ENCODE assay signal across 18 mouse cellular contexts in the genomic region with DNA sequence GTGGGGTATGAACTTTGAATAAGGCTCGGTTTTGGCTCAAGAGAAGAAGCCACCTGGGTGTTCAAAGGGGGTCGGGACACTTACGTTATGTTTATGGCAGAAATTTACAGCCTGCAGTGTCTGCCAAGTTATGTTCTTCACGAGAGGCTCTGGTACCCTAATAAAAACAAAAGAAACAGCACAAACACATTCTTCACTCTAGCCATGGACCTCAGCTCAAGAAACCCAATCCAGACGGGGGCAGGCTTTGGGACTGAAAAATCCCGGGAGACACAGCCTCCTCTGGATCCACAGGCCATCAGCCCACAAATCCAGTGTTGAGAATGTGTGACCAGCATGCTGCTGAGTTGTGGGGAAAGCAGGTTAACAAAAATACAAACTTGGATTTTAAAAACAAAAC. TPM values are rescaled to one million over a fixed set of nuclear protein-coding genes. Genes with fewer than 3 reads are reported as not detected.
DNase-seq lines count a peak whose midpoint lies in the region; ATAC-seq and TF ChIP-seq lines count a peak whose summit lies in the region.
"Had no signal": no experiment of that assay in that cellular context is flagged by ENCODE, and none has a peak within 500 bp of the region (broad histone marks: within the 10 kb centered on the region; RNA-seq: fewer than 3 reads in every experiment).

No protein-coding gene starts in this region.

- no peak overlapping the region for H3K4me2 ChIP-seq in heart, postnatal 0 days (ENCODE audit: low read depth, low read length)
- H3K4me2 ChIP-seq in limb, embryonic 12.5 days, result no peak overlapping the region
- H3K4me2 ChIP-seq in forebrain, embryonic 12.5 days, result no peak overlapping the region
- H3K4me2 ChIP-seq in neural tube, embryonic 15.5 days, result no peak overlapping the region
- H3K4me2 ChIP-seq: midbrain, embryonic 13.5 days; neural tube, embryonic 12.5 days had no signal

- no peak overlapping the region for H3K4me3 ChIP-seq in heart, postnatal 0 days (ENCODE audit: low read depth, low read length)
- H3K4me3 ChIP-seq in limb, embryonic 12.5 days (replicated peaks), result no peak overlapping the region
- H3K4me3 ChIP-seq in forebrain, embryonic 12.5 days (replicated peaks), result no peak overlapping the region
- no peak overlapping the region for H3K4me3 ChIP-seq in neural tube, embryonic 15.5 days (replicated peaks)
- H3K4me3 ChIP-seq: gastrocnemius, adult 2 months; midbrain, embryonic 13.5 days; neural tube, embryonic 12.5 days had no signal

- no peaks in the 10 kb centered on the region for H3K36me3 ChIP-seq in heart, postnatal 0 days (replicated peaks; ENCODE audit: control insufficient read depth, insufficient read depth, low read length)
- H3K36me3 ChIP-seq in limb, embryonic 12.5 days, result no peaks in the 10 kb centered on the region
- H3K36me3 ChIP-seq in forebrain, embryonic 12.5 days (replicated peaks), result no peaks in the 10 kb centered on the region
- no peaks in the 10 kb centered on the region for H3K36me3 ChIP-seq in neural tube, embryonic 15.5 days
- H3K36me3 ChIP-seq: midbrain, embryonic 13.5 days; neural tube, embryonic 12.5 days had no signal

- TF ChIP-seq CTCF in heart, postnatal 0 days (IDR thresholded peaks at IDR 0.05; ENCODE audit: low read depth), result no peak

- H3K27ac ChIP-seq in heart, postnatal 0 days (ENCODE audit: low read depth), result peak overlapping the region; percentile 39; the same call in 1 of the 2 replicates
- H3K27ac ChIP-seq in limb, embryonic 12.5 days, result peak overlapping the region; percentile 56
- no peak overlapping the region for H3K27ac ChIP-seq in forebrain, embryonic 12.5 days
- no peak overlapping the region for H3K27ac ChIP-seq in neural tube, embryonic 15.5 days (replicated peaks)
- H3K27ac ChIP-seq: gastrocnemius, adult 2 months; midbrain, embryonic 13.5 days; neural tube, embryonic 12.5 days had no signal

- H3K9me3 ChIP-seq in heart, postnatal 0 days (replicated peaks; ENCODE audit: control insufficient read depth, low read length), result no peaks in the 10 kb centered on the region
- H3K9me3 ChIP-seq in limb, embryonic 12.5 days, result no peaks in the 10 kb centered on the region
- no peaks in the 10 kb centered on the region for H3K9me3 ChIP-seq in forebrain, embryonic 12.5 days
- H3K9me3 ChIP-seq in neural tube, embryonic 15.5 days (replicated peaks), result no peaks in the 10 kb centered on the region
- H3K9me3 ChIP-seq: midbrain, embryonic 13.5 days; neural tube, embryonic 12.5 days had no signal

- H3K27me3 ChIP-seq in heart, postnatal 0 days (ENCODE audit: control insufficient read depth, insufficient read depth, low read length), result no peaks in the 10 kb centered on the region
- no peaks in the 10 kb centered on the region for H3K27me3 ChIP-seq in limb, embryonic 12.5 days
- 0 out of 2 replicates have a peak, but pooled peaks cover 7% of the 10 kb centered on the region for H3K27me3 ChIP-seq in forebrain, embryonic 12.5 days
- H3K27me3 ChIP-seq in neural tube, embryonic 15.5 days (replicated peaks), result no peaks in the 10 kb centered on the region
- H3K27me3 ChIP-seq: neural tube, embryonic 12.5 days had no signal

- TF ChIP-seq EP300 in heart, postnatal 0 days (IDR thresholded peaks at IDR 0.05; ENCODE audit: low read depth), result no peak

- WGBS in heart, postnatal 0 days, result 59% methylated on average over 6 of the region's 6 CpGs
- 17% methylated on average over 6 of the region's 6 CpGs for WGBS in limb, embryonic 12.5 days
- 71% methylated on average over 6 of the region's 6 CpGs for WGBS in forebrain, embryonic 12.5 days
- WGBS in neural tube, embryonic 15.5 days, result 47% methylated on average over 6 of the region's 6 CpGs

- no peak for ATAC-seq in heart, postnatal 0 days (ENCODE audit: insufficient read depth, low read depth)
- no peak for ATAC-seq in limb, embryonic 12.5 days (ENCODE audit: insufficient number of reproducible peaks, insufficient read depth, low FRiP score, low TSS enrichment, low read depth)
- ATAC-seq in forebrain, embryonic 12.5 days (ENCODE audit: low FRiP score), result no peak
- no peak for ATAC-seq in neural tube, embryonic 15.5 days (ENCODE audit: low FRiP score)
- ATAC-seq: CD4-positive, CD25-positive, alpha-beta regulatory T cell, adult 4 months; midbrain, embryonic 13.5 days had no signal

- H3K9ac ChIP-seq in heart, postnatal 0 days (replicated peaks; ENCODE audit: low read depth, low read length), result no peak overlapping the region
- H3K9ac ChIP-seq in limb, embryonic 12.5 days (replicated peaks), result no peak overlapping the region
- H3K9ac ChIP-seq in forebrain, embryonic 12.5 days, result no peak overlapping the region
- H3K9ac ChIP-seq in neural tube, embryonic 15.5 days (replicated peaks), result no peak overlapping the region
- H3K9ac ChIP-seq: midbrain, embryonic 13.5 days; neural tube, embryonic 12.5 days had no signal

- no peak for DNase-seq in heart, postnatal 0 days (ENCODE audit: low spot score)
- DNase-seq in heart, postnatal 10 days, result no peak
- DNase-seq in spleen, postnatal 10 days (ENCODE audit: low spot score in 2 of 2), result peak; percentile 37 to 64
- no peak for DNase-seq in spleen, postnatal 14 days (ENCODE audit: low spot score in 2 of 2)
- DNase-seq in right cerebral cortex, postnatal 10 days (ENCODE audit: low spot score in 2 of 2), result no peak
- DNase-seq: adrenal gland, postnatal 14 days; cerebellum, adult 11 months; gastrocnemius, adult 2 months; kidney, adult 9 months; layer of hippocampus, postnatal 36 days; lung, postnatal 10 days; thymus, postnatal 25 days had no signal

- peaks cover 21% of the 10 kb centered on the region for H3K4me1 ChIP-seq in heart, postnatal 0 days (ENCODE audit: control insufficient read depth, insufficient read depth)
- H3K4me1 ChIP-seq in limb, embryonic 12.5 days (replicated peaks), result peaks cover 27% of the 10 kb centered on the region
- peaks cover 15% of the 10 kb centered on the region for H3K4me1 ChIP-seq in forebrain, embryonic 12.5 days
- H3K4me1 ChIP-seq in neural tube, embryonic 15.5 days, result peaks cover 12% of the 10 kb centered on the region

- intact Hi-C loops in heart, postnatal 10 days (cut with DNase I), result no loop called here

RNA-seq across cellular contexts. Expression of a gene that starts 31.1 kb away (rescaled TPM):
- total RNA-seq in heart, postnatal 0 days (2014; rRNA removed; ENCODE audit: low replicate concordance), result 3.8 and 6.6 TPM in 2 replicates
- polyA plus RNA-seq in heart, postnatal 0 days (2015; fragmentation: Nextera tagmentation; extraction: Ambion mirVana), result 6.0 and 6.5 TPM in 2 replicates
- 1 to 10 TPM; 7.0 to 9.2 TPM for total RNA-seq in heart, postnatal 10 days (2021)
- 0.88 and 1.2 TPM in 2 replicates for polyA plus RNA-seq in limb, embryonic 12.5 days (2016; fragmentation: Nextera tagmentation; extraction: Ambion mirVana)
- polyA plus RNA-seq in forebrain, embryonic 12.5 days (2016; fragmentation: Nextera tagmentation; extraction: Ambion mirVana), result 0.47 and 0.93 TPM in 2 replicates
- polyA plus RNA-seq in neural tube, embryonic 15.5 days (2015; fragmentation: Nextera tagmentation; extraction: Ambion mirVana), result 9.3 and 11.9 TPM in 2 replicates
- polyA plus RNA-seq: CD4-positive, CD25-positive, alpha-beta regulatory T cell, adult 4 months had no signal

RNA-seq across cellular contexts. Expression of a gene that starts 35.3 kb away (rescaled TPM):
- total RNA-seq in heart, postnatal 0 days (2014; rRNA removed; ENCODE audit: low replicate concordance), result 8.9 and 20.6 TPM in 2 replicates
- 40.9 and 41.4 TPM in 2 replicates for polyA plus RNA-seq in heart, postnatal 0 days (2015; fragmentation: Nextera tagmentation; extraction: Ambion mirVana)
- total RNA-seq in heart, postnatal 10 days (2021), result 10 to 100 TPM; 18.7 to 21.3 TPM
- polyA plus RNA-seq in limb, embryonic 12.5 days (2016; fragmentation: Nextera tagmentation; extraction: Ambion mirVana), result 28.1 and 33.4 TPM in 2 replicates
- polyA plus RNA-seq in forebrain, embryonic 12.5 days (2016; fragmentation: Nextera tagmentation; extraction: Ambion mirVana), result 22.7 and 24.1 TPM in 2 replicates
- polyA plus RNA-seq in neural tube, embryonic 15.5 days (2015; fragmentation: Nextera tagmentation; extraction: Ambion mirVana), result 37.6 and 40.3 TPM in 2 replicates

RNA-seq across cellular contexts. Expression of a gene that starts 35.3 kb away (rescaled TPM):
- 22.0 and 24.7 TPM in 2 replicates for total RNA-seq in heart, postnatal 0 days (2014; rRNA removed; ENCODE audit: low replicate concordance)
- 13.9 and 14.7 TPM in 2 replicates for polyA plus RNA-seq in heart, postnatal 0 days (2015; fragmentation: Nextera tagmentation; extraction: Ambion mirVana)
- total RNA-seq in heart, postnatal 10 days (2021), result 10 to 100 TPM; 25.6 to 31.4 TPM
- 19.6 and 22.3 TPM in 2 replicates for polyA plus RNA-seq in limb, embryonic 12.5 days (2016; fragmentation: Nextera tagmentation; extraction: Ambion mirVana)
- 15.7 and 16.2 TPM in 2 replicates for polyA plus RNA-seq in forebrain, embryonic 12.5 days (2016; fragmentation: Nextera tagmentation; extraction: Ambion mirVana)
- polyA plus RNA-seq in neural tube, embryonic 15.5 days (2015; fragmentation: Nextera tagmentation; extraction: Ambion mirVana), result 12.6 and 13.4 TPM in 2 replicates

Comparison
In these comparisons a context has a peak if more than half of its experiments do, and no peak if none do; other contexts are left out.
1. DNase-seq: peak in spleen, postnatal 10 days (2 of 2); none in heart, postnatal 0 days (single experiment), heart, postnatal 10 days (0 of 2), spleen, postnatal 14 days (0 of 2) and right cerebral cortex, postnatal 10 days (0 of 2).
2. H3K27ac ChIP-seq: peak in heart, postnatal 0 days (single experiment) and limb, embryonic 12.5 days (single experiment); none in forebrain, embryonic 12.5 days (single experiment) and neural tube, embryonic 15.5 days (single experiment).